Mouse (Mus musculus) frontal cortex, postnatal 36 days (tissue): Measurements from ENCODE around the gene Aldh18a1.
"Not testable (repeated sequence)": the region's sequence is repeated elsewhere in the genome, so short reads cannot be mapped to it uniquely, and the experiment has no call there.

ENCODE experiments used
- DNase-seq, 2 experiments: peaks; one replicate each; pipeline ENCODE4 v3.0.0; 2022; ENCODE audit warnings: low spot score in 2 of 2

Aldh18a1 gene

GRCm38 (mm10) chr19:40588293-40588654, at the start of gene Aldh18a1:
Gene Aldh18a1 (minus strand): TSS chr19:40588463.
- DNase-seq, result peak; percentile 91 to 96

GRCm38 (mm10) chr19:40637601-40638000, 49.3 kb upstream of the Aldh18a1 start:
- no peak for DNase-seq

GRCm38 (mm10) chr19:40637091-40637490, 48.8 kb upstream of the Aldh18a1 start:
- no peak for DNase-seq

- DNase-seq, result no peak
These were observed 44.9 kb upstream of the Aldh18a1 start for GRCm38 (mm10) chr19:40633144-40633543.

- DNase-seq, result no peak
These were observed 44.4 kb upstream of the Aldh18a1 start for GRCm38 (mm10) chr19:40632668-40633067.

GRCm38 (mm10) chr19:40632193-40632592, 43.9 kb upstream of the Aldh18a1 start:
- DNase-seq, result no peak

- peak; percentile 18 to 19 for DNase-seq
These were observed 42.3 kb upstream of the Aldh18a1 start for GRCm38 (mm10) chr19:40630606-40631005.

GRCm38 (mm10) chr19:40630096-40630495, 41.8 kb upstream of the Aldh18a1 start:
- peak; percentile 67 to 68 for DNase-seq

- DNase-seq, result no peak
These were observed 40.7 kb upstream of the Aldh18a1 start for GRCm38 (mm10) chr19:40628950-40629349.

GRCm38 (mm10) chr19:40625935-40626334, 37.7 kb upstream of the Aldh18a1 start:
- no peak for DNase-seq

GRCm38 (mm10) chr19:40621616-40622015, 33.4 kb upstream of the Aldh18a1 start:
- DNase-seq, result not testable (repeated sequence)

GRCm38 (mm10) chr19:40616021-40616420, 27.8 kb upstream of the Aldh18a1 start:
- DNase-seq, result no peak

- DNase-seq, result no peak
These were observed 26.5 kb upstream of the Aldh18a1 start for GRCm38 (mm10) chr19:40614811-40615210.

- DNase-seq, result peak; percentile 95 to 97
These were observed 23.7 kb upstream of the Aldh18a1 start, which contains the start of the genes Tctn3 and Entpd1 for GRCm38 (mm10) chr19:40611830-40612506. Gene Tctn3 (minus strand): TSS chr19:40612233. Gene Entpd1 (plus strand): TSS chr19:40612366.

- no peak for DNase-seq
These were observed 19.4 kb upstream of the Aldh18a1 start for GRCm38 (mm10) chr19:40607676-40608075.

GRCm38 (mm10) chr19:40605189-40605588, 16.9 kb upstream of the Aldh18a1 start:
- DNase-seq, result no peak

- no peak for DNase-seq
These were observed 13.6 kb upstream of the Aldh18a1 start for GRCm38 (mm10) chr19:40601870-40602269.

GRCm38 (mm10) chr19:40600846-40601245, 12.6 kb upstream of the Aldh18a1 start:
- not testable (repeated sequence) for DNase-seq

GRCm38 (mm10) chr19:40595831-40596230, 7.6 kb upstream of the Aldh18a1 start:
- no peak for DNase-seq

GRCm38 (mm10) chr19:40595231-40595630, 7.0 kb upstream of the Aldh18a1 start:
- DNase-seq, result no peak

- no peak for DNase-seq
These were observed 1.2 kb upstream of the Aldh18a1 start for GRCm38 (mm10) chr19:40589530-40589880.

- peak; percentile 86 to 90 for DNase-seq
These were observed 725 bp upstream of the Aldh18a1 start for GRCm38 (mm10) chr19:40588847-40589529.
